Mouse (Mus musculus) ES-E14 (cell line): ENCODE data around the gene Ckm.

Source experiments
- CHD2 ChIP-seq: IDR thresholded peaks from 2 replicates; pipeline ENCODE4 v1.6.1; 2014; ENCODE audit warnings: mild to moderate bottlenecking, low read depth, low read length, inconsistent platforms
- MAFK ChIP-seq: IDR thresholded peaks from 2 replicates; pipeline ENCODE4 v1.6.1; 2014; ENCODE audit warnings: mild to moderate bottlenecking, low read depth, low read length, inconsistent platforms; ENCODE audit not compliant: insufficient read depth
- ZC3H11A ChIP-seq: IDR thresholded peaks from 2 replicates; pipeline ENCODE4 v1.6.1; 2012; ENCODE audit warnings: low read depth, mild to moderate bottlenecking, inconsistent platforms, low read length, borderline replicate concordance
- ZNF384 ChIP-seq: IDR thresholded peaks from 2 replicates; pipeline ENCODE4 v1.6.1; 2012; ENCODE audit warnings: low read depth, low read length, inconsistent platforms

DNA sequence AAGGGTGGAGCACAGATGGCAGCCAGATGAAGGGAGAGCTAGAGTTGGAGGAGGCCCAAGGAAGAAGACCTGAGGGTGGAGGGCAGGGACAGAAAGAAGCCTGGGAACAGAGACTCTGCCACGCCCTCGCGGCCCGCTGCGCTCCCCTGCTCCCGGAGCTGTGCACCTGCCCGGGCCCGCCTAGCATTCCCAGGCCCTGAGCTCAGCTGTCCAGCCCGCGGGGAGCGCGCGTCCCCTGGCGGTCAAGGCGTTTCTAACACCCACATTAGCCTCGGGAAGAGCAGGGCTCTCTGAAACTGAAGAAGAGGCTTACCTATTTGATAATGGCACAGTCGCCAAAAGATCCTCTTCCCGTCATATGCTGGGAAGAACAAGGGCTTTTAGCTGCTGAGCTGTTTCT, 40.7 kb upstream of the Ckm start:
- no peak for TF ChIP-seq CHD2
- TF ChIP-seq MAFK = no peak
- TF ChIP-seq ZNF384 = no peak
- no peak; the same call in 1 of the 2 replicates for TF ChIP-seq ZC3H11A
